Mouse (Mus musculus) embryo, embryonic 10.5 days (tissue): ENCODE measurements around the gene Fbxw8.
A peak's percentile ranks its signal among the peaks of the same experiment; 100 is the strongest.

Experiments used
- DNase-seq: peaks from one replicate; pipeline ENCODE4 v3.0.0-alpha.2; 2015; ENCODE audit warnings: low spot score

Gene Fbxw8

DNA sequence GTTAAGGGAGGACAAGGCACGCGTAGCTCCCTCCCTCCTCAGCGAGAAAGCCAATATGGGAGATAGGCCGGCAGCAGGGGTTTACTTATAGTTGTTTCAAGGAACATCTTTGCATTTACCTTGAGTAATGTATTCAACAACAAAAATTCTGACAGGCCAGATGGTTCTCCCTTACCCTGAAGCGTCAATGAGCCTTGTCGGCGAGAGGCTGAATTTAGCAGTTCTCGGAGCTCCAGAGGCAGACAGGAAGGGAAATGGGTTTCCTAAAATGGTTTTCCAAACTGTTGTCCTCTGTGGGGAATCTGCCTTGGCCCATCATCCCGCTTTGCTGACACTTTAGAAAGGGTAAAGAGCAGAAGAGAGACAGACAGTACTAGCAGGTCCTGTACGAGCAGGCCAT is 48.6 kb downstream of the Fbxw8 start:
- no peak for DNase-seq

DNA sequence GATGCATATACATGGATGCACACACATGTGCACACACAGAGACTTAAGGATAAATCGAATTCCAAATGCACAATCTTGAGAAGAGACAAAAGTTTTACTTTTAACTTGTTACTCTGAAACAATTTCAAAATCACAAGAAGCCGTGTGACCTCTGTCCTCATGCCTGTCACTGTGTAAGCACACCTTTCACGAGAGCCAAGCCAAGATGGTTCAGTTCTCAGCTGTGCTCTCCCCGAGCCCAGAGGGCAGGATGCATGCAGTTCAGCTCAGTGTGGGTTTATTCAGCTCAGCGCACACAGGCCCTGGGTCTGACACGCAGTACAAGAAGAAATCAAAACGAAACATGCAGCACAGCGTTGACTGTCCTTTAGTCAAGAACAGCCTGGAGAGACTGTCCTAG is 49.7 kb downstream of the Fbxw8 start:
- DNase-seq, result no peak

DNA sequence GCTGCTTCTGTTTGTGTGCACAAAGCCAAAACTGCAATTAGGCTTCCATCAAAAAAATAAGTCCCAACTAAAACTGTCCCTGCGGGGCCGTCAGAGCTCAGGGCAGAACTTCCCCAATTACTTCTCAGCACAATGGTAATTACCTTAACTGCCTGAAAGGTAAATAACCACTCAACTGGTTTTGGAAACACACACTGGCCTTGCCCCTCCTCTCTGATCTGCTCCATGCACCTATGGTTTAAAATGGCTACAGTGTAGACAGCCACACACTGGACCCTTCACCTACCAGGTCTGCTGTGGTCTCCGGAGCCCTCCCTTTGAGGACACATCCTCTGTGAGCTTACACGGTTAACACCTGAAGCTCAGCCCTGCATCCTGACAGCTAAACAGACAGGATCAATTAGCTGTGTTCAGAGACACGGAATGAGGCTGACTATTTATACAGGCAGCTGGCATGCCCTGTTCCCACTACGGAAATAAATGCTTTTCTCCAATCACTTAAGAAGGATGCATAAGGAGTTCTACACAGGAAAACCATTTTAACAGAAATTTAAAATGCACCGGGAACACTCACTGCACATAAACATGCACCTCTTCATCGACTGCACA is 55.3 kb downstream of the Fbxw8 start:
- no peak for DNase-seq

DNA sequence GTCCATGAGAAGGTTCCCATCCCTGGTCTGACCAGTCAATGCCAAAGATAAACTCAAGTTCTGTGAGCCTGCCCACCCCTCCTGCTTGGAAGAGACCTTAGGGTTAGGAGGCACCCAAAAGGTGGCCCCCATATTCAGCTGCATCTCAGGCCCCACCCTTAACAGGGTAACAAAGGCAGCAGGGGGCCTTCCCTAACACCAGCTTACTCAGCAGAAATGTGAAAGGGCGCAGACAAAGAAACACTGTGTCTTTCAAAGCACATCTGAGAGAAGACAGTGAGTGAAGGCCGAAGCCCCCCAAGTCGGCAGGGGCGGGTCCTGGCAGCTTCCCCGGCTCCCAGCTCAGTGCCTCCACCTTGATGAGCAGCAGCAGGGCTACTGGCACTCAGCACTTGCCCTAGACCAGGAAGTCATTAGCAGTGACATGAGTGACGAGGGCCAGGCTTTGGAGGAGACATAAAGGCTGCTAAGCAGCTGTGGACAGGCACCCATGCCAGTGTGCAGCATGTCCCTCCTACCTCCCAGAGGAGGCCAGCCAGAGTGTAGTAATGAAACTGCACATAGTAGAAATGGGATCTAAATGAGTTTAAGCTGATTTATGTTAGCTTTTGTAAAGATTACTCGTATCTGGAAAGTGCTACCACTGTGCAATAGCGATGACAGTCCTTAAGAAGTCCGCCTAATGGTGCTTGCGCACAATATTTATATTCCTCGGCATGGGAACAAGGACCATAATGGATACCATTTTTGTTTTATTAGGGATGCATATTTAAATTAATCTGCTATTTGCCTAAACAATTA is 56.0 kb downstream of the Fbxw8 start:
- DNase-seq, result peak; percentile 36

DNA sequence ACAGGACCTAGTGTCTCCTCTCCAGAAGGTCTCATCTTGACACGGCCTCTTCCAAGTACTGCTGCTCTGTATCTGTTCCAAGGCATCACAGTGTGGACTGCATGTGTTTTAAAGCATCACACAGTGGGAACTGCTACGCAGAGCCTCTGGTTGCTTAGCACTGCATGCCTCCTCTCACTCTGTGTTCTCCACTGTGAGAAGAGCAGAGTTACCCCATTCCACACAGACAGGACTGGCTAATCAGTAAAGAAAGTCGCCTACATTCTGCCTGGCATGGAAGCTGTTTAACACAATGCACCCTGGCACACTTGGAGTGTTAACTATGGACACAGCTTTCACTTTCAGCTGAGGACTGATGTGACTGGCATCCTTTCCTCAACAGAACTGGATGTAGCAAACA is 58.9 kb downstream of the Fbxw8 start:
- no peak for DNase-seq

DNA sequence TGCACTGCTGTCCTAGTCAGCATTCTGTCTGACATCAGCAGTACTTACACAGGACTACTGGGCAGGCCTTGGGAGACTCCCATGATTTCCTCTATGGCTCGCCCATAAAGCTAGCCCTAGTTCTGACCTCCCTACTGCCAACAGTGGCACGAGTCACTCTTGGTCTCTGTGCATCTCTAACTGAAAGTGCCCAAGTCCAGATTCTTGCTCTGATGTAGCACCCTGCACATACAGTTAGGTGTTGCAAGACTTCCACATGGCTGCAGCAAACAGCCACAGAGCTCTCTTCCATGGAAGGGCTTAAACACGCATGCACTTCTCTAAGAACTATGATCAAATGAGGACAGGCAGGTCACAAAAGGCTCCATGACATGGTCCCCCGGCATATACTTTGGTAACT is 59.4 kb downstream of the Fbxw8 start:
- no peak for DNase-seq

DNA sequence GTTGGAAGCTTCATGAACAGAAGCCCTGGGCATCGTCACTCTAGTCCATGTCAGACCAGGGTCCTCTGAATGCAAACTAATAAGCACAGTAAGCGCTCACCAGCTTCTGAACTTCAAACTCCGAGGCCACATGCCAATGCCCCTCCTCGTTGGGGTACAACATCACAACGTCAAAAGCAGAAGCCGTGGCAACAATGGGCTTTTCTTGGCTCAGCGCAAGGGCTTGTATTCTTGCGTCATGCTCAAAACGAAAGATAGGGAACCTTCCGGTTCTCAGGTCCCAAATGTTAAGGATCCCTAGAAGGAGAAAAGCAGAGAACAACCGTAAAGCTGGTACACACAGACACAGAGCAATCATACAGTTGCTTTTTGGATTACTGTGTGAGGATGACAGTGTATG is 59.8 kb downstream of the Fbxw8 start:
- no peak for DNase-seq

DNA sequence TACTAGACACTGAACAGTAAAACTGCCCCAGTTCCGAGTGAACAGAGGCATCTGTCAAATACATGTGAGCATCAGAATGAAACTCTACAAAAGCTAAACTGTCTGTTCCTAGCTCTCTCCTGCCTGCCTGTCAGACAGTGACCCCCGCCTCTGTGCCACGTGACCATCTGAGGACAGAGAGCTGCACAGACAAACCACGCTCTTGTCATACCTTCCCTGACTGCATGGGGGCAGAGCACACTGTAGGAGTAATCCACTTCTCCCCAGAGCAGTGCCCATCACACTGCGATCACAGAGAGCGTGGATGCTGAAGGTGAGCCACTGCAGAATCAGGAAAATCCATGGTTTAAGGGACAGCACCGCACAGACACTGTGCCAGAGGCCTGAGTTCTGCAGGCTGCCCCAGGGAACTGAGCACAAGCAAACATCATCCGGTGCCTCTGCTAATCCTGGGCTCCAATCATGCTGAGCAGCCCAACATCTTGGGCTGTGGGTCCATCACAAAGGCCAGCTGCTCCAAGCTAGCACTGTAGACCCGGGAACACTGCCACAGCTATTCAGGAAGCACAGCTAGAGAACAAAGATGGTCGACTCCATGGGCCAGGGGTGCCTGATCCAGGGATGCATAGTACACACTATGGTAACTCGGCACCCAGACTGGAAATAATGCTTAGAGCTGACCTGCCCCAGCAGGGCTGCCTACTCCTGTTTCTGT is 61.8 kb downstream of the Fbxw8 start:
- DNase-seq, result no peak

DNA sequence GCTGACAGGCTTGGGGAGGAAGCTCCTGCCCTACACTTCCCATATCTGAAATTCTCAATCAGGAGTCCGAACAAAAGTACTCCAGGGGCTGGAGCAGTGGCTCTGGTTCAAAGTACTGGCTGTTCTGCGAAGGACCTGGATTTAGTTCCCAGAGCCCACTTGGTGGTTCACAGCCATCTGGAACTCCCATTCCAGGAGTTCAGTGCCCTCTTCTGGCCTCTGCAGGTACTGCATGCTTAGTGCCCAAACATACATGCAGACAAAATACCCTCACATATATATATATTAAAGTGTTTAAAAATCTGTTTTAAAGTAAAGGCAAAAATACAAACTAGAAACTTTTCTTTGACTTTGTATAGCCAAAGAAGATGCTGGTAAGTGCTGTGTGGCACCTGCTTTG is 64.4 kb downstream of the Fbxw8 start:
- peak; percentile 63 for DNase-seq

DNA sequence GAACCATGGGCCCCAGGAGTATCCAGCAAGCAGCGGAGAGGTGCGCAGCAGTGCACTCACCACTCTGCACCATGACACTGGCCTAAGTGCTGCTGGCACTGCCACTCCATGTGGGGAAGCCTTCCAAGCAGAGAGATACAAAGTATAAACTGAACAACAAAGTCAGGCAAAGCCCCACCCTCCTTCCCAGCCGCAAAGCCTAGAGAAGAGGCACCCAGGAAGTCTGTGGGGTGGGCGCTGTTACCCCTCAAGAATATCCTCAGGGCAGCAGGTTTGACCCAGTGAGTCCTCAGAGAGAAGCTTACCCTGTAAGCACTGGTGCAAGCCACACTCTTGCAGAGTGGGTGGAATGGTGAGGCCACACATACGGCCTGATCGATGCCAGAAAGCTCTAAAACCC is 65.2 kb downstream of the Fbxw8 start:
- DNase-seq, result no peak

DNA sequence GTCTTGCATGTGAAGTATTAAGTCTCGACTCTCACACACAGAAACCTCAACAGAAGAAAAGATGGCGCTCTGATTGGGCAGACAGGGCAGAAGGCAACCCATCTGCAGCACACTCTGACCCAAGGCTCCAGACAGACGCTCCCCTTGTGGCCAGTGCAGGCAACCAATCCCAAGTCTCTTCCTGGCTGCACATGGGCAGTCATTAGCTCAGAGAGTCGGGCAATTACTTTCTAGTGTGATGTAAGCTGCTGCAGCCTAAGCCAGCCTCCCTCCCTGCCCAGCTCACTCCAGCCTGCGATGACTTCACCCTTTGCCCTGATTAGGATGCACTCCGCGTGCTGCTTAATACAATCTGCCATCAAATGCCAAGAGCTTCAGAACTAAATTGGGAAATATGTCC is 66.2 kb downstream of the Fbxw8 start:
- DNase-seq, result peak; percentile 43

DNA sequence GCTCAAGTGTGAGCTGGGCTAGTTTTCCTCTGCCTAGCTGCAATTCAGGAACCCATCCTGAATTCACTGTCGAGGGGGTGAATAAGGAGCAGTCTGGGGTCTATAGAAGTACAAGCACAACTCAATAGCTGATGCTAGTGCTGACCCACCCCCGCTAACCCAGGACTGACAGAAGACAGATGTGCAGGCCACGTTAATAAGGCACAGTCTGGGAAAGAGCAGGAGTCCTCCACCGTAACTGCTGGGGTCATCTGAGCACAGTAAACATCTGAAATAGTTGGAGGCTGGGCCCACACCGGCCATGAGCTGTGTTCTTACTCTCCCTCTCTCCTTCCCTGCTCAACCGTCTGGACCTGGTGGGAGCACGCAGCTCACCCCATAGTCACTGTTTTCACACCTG is 68.3 kb downstream of the Fbxw8 start:
- DNase-seq, result peak; percentile 61

DNA sequence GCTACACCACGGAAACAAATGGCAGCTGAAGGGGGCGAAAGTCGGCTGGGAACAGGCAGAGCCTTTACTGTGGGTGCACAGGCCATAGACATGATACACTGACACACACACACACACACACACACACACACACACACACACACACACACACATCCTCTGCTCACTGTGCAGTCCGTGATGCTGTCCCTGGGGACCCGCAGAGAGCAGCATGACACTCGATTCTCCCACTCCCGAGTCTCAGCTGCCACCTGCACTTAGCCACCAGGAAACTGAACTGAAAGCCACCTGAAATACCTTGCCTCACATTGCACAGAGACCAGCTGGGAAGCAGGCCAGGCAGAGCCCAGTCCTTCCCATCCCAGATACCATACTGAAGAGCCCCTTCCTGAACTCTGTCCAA is 70.0 kb downstream of the Fbxw8 start:
- DNase-seq, result no peak

DNA sequence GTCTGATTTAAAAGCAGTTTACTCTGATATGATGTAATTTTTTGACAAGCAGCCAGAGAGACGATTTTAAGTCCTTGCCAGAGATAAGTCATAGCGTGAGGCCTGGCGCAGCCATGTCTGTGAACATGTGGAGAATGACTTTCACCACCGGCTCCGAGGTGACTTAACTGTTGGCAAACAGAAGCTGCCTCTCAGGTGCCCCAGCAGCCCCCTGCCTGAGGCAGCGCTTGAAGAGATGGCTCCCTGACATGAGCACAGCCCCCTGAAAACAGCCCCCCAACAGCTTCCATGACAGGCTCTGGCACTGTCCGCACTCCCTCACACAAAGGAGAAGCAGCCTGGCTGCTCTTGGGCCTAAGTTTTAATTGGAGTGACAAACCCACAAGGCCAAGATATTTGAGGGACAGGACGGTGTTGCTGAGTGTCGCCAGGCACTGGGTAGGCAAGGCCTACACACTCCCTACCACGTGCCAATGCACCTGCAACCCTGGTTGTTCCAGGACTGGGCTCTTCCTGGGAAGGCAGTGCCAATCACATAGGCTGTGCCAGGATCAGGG is 71.0 kb downstream of the Fbxw8 start:
- DNase-seq, result no peak

DNA sequence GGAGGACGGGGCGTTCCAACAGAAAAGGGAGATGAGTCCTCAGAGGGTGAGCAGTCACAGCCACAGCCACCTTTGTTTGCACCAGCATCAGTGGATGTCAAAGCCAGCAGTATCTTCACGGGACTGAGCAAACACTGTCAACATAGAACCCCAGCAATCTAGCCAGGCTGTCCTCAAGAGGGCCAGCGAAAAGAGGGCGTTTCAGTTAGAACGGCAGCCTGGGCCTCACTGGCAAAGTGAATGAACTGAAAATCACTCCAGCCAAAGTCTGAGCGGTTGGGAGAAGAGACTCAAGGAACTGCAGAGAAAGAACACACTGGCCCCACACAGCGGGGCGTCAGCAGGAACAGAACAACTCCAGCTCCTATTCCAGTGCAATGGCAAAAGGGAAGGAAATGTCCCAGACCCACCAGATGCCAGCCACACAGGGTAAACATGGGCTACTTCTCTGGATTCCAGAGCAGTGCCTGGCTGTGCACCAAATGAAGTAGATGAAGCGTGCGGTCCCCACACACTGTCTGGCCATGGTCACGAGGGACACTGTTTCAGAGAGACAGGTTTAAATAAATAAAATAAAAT is 72.1 kb downstream of the Fbxw8 start:
- no peak for DNase-seq

DNA sequence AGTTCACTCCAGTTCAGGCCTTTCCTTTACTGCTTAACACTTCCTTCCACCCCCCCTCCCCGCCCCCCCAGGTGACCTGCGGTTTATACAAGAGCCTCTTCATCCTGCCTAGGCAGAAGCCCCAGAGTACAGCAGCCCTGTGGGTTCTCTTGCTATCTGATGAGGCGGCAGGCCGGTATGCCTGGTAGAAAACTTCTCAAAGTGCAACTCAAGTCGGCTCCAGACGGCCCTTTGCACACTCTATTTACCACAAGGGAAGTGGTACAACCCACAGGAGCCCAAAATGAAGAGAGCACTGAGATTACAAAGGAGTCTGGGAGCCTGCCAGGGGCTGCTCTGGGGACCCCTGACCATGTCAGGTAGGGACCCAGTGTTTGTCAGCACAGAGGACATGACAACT is 73.3 kb downstream of the Fbxw8 start:
- DNase-seq, result no peak

DNA sequence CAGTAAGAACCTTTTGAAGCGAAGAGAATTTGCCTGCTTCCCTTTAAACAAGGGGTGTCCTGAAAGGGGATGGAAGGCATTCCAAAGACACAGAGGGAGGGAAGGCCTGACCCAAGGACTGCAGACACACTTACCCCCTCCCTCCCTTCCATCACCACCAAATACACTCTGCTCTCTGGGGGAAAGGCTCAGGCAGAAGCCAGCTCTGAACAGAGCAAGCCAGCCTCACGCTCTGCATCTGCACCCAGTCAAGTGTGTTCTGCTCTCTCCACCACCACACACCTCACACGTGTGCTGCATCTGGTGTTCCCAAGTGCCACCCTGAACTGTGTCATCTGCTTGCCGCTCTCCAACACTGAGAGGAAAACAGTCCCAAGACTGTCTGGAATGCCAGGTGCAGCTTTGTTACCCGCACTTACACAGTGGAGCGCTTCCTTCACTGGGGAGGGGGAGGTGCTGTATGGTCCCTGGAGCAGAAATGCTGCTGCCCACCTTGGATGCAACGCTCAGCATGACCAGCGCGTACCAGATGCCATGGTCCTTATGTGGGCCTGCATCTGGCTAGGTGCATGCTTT is 73.8 kb downstream of the Fbxw8 start:
- no peak for DNase-seq

DNA sequence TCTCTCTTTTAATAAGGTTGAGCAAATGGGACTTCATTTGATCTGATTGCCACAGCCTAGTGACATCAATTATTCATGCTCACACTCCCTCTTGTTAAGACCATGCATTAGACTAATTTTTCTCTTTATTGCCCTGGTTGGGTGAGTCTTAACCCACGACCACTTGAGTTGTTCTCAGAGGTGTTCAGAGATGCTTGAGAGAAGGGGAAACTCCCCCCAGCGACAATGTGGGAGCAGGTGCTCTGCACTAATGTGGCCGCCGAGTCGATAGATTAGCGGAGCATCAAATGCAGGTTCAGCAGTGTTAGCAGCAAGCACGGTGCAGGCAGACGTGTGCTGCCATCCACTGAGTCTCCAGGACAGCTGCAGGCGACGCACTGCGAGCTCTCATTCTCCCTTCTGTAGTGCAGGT is 75.4 kb downstream of the Fbxw8 start:
- DNase-seq, result no peak

DNA sequence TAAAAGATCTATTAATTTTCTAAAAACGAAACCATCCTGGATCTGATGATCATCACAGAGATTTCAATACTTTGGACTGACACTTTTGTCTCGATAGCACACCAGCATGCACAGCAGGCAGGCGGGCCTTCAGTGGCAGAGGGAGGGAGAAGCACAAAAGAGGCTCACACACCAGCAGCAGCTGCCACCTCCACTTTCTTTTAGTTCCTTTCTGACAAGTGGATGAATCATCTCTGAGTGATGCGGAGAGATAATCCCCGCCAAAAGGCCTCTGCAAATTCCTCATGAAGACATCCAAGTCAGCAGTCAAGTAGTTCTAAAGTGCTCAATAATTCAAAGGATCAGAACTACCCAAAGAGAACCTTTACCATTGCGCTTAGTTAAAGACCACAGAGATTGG is 75.9 kb downstream of the Fbxw8 start:
- no peak for DNase-seq

DNA sequence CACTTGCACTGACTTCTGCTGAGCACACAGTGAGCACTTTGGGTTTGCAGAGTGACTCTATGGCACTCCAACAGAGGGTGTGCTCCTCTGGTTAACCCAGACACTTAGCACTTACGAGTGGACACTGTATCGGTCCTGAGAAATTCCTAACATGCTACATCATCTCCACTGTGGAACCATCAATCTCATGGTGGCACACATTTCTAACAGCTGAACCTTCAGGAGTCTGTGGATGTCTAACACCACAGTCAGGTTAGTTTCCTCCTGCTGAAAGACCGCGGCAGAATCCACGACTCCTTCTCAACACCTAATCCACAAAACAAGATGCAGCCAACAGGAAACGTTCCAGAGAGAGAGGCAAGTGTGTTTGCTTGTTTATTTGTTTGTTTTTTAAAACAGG is 76.7 kb downstream of the Fbxw8 start:
- DNase-seq, result no peak

DNA sequence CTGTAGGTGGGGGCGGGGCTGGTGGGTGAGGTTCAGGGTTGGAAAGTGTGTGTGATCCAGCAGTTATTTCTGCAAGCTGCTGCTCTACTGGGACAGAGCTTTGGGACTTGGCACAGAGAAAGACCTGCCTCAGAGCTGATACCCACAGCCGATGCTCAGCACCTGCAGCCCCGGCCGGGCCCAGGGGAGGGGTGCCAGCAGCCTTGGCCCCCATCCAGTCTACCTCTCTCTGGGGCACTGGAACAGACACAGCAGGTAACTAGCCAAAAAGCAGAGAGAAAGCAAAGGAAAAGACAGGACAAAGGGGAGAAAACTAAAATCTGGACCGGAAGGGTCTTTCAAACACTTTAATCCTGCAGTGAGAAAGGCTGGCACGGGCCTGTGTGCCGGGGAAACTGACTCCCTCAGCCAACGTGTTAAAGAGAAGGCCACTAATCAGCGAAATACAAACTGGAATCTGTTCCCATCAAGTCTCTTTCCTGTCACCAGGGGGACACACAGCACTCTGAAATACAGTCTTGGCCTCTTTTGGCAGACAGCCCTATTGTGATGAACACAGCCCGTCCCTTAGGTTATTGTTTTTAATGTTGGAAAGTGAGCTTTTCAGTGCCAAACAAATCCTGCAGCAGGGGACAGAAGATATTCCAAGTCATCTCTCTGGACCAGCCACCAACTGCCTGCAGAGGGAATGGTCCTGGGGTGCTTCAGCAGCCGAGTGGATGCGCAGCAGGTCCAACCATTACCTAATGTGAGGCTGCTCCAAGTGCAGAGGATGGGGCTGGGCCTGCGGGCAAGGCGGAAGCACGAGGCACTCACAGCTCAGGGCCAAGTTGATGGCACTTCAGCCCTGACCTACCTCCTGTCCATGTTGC is 78.3 kb downstream of the Fbxw8 start:
- DNase-seq, result no peak
